Mouse (Mus musculus): ENCODE data around the gene Vmn2r43.
"Not testable (repeated sequence)": the region's sequence is repeated elsewhere in the genome, so short reads cannot be mapped to it uniquely, and the experiment has no call there.

Vmn2r43 gene

DNA sequence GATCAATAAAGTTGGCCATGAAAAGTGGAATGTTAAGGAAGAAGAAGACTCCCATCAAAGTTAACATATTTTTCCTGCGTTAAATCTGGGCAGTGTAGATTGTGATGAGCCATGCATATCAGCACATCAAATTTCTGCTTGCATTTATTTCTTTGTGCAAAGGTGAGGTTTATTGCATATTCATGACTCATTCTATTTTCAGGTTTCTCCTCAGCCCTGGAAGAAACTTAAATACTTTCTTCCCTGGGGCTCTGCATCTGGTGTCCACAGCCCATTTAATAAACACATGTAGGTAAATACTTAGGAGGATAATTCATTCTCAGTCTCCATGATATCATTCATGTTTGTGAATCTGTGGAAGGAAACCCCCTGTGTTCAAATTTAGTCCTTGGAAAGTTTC is at the start of gene Vmn2r43:
Gene Vmn2r43 (minus strand): TSS at position 101 of the 400 bp plus-strand sequence.
- DNase-seq (ENCODE audit: low read depth, low spot score), result not testable (repeated sequence)

- not testable (repeated sequence) for DNase-seq (ENCODE audit: low read depth, low spot score)
Measured at GRCm38 (mm10) chr7:8200220-8200619, 60.2 kb downstream of the Vmn2r43 start, which contains the start of gene Vmn2r42. Gene Vmn2r42, minus strand, starts transcription at chr7:8200320.
